Mouse (Mus musculus) kidney, adult 9 months (tissue): ENCODE measurements around the gene Haus2.

Experiments
- DNase-seq: peaks from one replicate; pipeline ENCODE4 v3.0.0; 2022

The Haus2 gene

GRCm38 (mm10) chr2:120619538-120619937, 10.4 kb downstream of the Haus2 start:
- DNase-seq: no peak

- no peak for DNase-seq
Measured at GRCm38 (mm10) chr2:120622920-120623319, 13.7 kb downstream of the Haus2 start.

- DNase-seq: no peak
Measured at GRCm38 (mm10) chr2:120628076-120628865, 19.1 kb downstream of the Haus2 start.

- peak; percentile 99 for DNase-seq
Measured at GRCm38 (mm10) chr2:120628886-120629735, 19.9 kb downstream of the Haus2 start, which contains the start of gene Stard9. Stard9 (plus strand) TSS chr2:120629121.

GRCm38 (mm10) chr2:120630246-120630645, 21.1 kb downstream of the Haus2 start:
- DNase-seq: no peak

GRCm38 (mm10) chr2:120630655-120631054, 21.5 kb downstream of the Haus2 start:
- no peak for DNase-seq

- no peak for DNase-seq
Measured at GRCm38 (mm10) chr2:120631521-120631920, 22.3 kb downstream of the Haus2 start.

GRCm38 (mm10) chr2:120631957-120632356, 22.8 kb downstream of the Haus2 start:
- peak; percentile 74 for DNase-seq

GRCm38 (mm10) chr2:120640835-120641234, 31.7 kb downstream of the Haus2 start:
- DNase-seq: no peak

GRCm38 (mm10) chr2:120643836-120644235, 34.7 kb downstream of the Haus2 start:
- peak; percentile 17 for DNase-seq

GRCm38 (mm10) chr2:120646777-120647176, 37.6 kb downstream of the Haus2 start:
- no peak for DNase-seq

GRCm38 (mm10) chr2:120652256-120652924, 43.2 kb downstream of the Haus2 start:
- no peak for DNase-seq

GRCm38 (mm10) chr2:120652925-120653284, 43.7 kb downstream of the Haus2 start:
- DNase-seq: no peak

GRCm38 (mm10) chr2:120654693-120655092, 45.5 kb downstream of the Haus2 start:
- DNase-seq: no peak

GRCm38 (mm10) chr2:120655905-120656304, 46.7 kb downstream of the Haus2 start:
- DNase-seq: no peak

GRCm38 (mm10) chr2:120656711-120657110, 47.5 kb downstream of the Haus2 start:
- DNase-seq: no peak

- no peak for DNase-seq
Measured at GRCm38 (mm10) chr2:120658486-120658885, 49.3 kb downstream of the Haus2 start.

- DNase-seq: no peak
Measured at GRCm38 (mm10) chr2:120659318-120659717, 50.1 kb downstream of the Haus2 start.

- peak; percentile 17 for DNase-seq
Measured at GRCm38 (mm10) chr2:120660486-120661078, 51.4 kb downstream of the Haus2 start.

- DNase-seq: no peak
Measured at GRCm38 (mm10) chr2:120662766-120663165, 53.6 kb downstream of the Haus2 start.

GRCm38 (mm10) chr2:120663491-120664154, 54.4 kb downstream of the Haus2 start:
- DNase-seq: peak; percentile 18

GRCm38 (mm10) chr2:120667446-120667845, 58.3 kb downstream of the Haus2 start:
- no peak for DNase-seq
